Mouse (Mus musculus): ENCODE results near the gene Pnpla6.
A peak's percentile ranks its signal among the peaks of the same experiment; 100 is the strongest.

The Pnpla6 gene

GRCm38 (mm10) chr8:3515260-3515671, at the start of gene Pnpla6:
Gene Pnpla6, plus strand, starts transcription at chr8:3515384.
- ATAC-seq (ENCODE audit: insufficient number of reproducible peaks, low FRiP score, low TSS enrichment), result peak; percentile 65

GRCm38 (mm10) chr8:3467006-3467885, 47.9 kb upstream of the Pnpla6 start, which contains the start of gene Pex11g:
Gene Pex11g, minus strand, starts transcription at chr8:3467680.
- ATAC-seq (ENCODE audit: insufficient number of reproducible peaks, low FRiP score, low TSS enrichment), result peak; percentile 92

DNA sequence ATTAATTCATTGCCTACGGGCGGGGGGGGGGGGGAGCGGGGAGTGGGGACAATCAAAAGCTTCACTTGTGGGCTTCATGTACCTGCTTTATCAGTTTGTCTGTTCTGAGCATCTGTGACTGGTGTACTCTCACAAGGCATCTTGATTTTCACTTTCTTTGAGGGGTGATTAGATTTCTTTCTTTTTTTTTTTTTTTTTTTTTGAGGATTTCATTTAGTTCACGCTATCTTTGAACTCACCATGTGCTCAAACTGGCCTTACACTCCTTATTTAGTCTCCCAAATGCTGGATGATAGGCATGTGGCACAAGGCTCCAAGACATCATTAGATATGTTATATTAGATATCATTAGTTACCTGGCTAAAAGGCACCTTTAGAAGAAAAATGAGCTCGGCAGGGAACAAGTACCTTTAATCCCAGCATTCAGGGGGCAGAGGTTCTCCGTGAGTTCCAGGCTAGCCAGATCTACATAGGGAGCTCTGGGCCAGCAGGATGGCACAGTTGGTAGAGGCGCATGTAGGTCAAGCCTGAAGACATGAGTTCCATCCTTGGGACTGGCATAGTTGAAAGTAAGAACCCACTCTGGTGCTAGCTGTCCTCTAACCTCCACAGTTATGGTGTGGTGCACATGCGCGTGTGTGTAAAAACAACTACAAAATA, 47.2 kb upstream of the Pnpla6 start:
- ATAC-seq (ENCODE audit: insufficient number of reproducible peaks, low FRiP score, low TSS enrichment), result no peak

DNA sequence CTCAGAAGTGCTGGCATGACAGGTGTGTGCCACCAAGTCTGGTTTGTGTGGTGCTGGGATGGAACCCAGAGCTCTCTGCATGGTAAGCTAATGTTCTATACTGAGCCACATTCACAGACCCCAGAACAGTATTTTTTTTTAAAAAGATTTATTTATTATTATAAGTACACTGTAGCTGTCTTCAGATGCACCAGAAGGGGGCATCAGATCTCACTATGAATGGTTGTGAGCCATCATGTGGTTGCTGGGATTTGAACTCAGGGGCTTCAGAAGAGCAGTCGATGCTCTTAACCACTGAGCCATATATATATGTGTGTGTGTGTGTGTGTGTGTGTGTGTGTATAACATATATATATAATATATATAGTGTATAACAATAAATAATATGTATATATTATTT, 46.3 kb upstream of the Pnpla6 start:
- no peak for ATAC-seq (ENCODE audit: insufficient number of reproducible peaks, low FRiP score, low TSS enrichment)

- no peak for ATAC-seq (ENCODE audit: insufficient number of reproducible peaks, low FRiP score, low TSS enrichment)
Measured at GRCm38 (mm10) chr8:3470562-3470961, 44.6 kb upstream of the Pnpla6 start, which contains the start of gene Tex45. Gene Tex45, plus strand, starts transcription at chr8:3470862.

DNA sequence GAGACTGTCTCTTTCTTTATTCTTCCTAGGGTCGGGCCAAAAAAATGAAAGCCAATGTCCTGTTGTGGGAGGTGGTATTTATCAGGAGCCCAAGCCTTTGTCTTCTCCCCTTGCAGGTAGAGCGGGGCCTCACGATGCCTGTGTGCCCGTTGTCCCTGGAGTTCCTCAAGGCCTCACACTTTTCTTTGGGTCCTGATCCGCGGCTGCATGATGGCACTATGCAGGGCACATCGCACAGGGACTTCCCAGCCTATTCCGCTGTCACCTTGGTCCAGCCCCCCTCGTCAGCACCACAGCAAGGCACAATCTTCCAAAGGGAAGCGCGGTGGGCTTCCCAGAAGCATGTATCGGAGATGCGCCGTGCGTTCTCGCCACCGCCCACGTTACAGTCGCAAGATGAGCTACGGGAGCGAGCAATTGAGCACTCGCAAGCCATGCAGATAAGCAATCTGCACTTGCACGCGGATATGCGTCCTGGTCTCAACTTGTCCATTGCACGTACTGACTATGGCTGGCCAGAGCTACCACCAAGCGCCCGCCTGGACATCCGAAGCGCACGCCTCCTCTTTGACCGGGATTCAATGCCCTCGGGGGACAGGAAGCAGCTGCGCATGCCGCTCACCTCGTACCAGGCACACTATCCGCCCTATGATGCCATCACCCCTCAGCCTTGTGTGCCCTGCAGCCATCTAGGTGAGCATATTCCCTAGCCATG, 39.3 kb upstream of the Pnpla6 start:
- no peak for ATAC-seq (ENCODE audit: insufficient number of reproducible peaks, low FRiP score, low TSS enrichment)

DNA sequence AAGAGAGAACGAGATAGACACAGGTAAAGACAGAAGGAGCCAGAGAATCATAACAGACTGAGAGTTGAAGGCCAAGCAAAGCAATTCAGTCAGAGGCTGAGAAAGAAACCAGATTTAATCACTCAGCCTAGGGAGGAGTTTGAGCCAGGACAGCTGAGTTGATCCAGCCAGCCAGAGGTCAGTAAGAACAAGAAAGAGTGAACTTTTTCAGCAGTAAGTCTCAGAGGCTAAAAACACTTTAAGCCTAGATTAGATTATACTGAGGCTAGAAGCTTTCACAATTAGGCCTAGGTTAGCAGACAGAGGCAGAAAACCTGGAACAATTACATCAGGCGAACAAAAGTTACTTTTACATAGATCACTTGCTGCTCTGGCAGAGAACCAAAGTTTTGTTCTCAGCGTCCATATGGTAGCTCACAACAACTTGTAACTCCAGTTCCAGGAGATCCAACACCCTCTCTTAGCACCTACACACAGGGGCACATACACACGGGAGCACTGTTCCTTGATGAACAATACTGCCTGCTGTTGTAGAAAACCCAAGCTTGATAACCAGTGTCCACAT, 34.9 kb upstream of the Pnpla6 start:
- no peak for ATAC-seq (ENCODE audit: insufficient number of reproducible peaks, low FRiP score, low TSS enrichment)

- no peak for ATAC-seq (ENCODE audit: insufficient number of reproducible peaks, low FRiP score, low TSS enrichment)
Measured at GRCm38 (mm10) chr8:3481605-3482004, 33.6 kb upstream of the Pnpla6 start.

DNA sequence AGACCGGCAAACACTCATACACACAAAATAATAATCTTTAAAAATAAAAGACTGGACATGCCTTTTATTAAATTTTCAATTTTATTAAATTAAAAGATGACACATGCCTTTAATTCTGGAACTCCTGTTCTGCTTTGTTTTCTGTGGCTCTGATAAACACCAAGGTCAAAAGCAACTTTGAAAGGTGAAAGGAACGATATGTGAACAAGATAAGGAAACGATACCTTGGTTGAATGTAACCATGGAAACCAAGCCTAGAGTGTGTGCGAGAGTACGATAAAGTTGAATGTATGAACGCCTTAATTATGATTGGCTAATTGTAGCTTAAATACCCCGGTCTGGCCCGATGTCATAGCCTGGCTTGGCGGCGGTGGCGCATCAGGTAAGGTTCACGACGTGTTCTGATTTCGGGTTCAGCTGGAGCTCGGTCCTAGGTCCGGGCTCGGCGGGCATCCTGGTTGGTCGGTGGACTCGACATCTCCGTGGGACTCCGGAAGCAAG, 32.9 kb upstream of the Pnpla6 start:
- no peak for ATAC-seq (ENCODE audit: insufficient number of reproducible peaks, low FRiP score, low TSS enrichment)

DNA sequence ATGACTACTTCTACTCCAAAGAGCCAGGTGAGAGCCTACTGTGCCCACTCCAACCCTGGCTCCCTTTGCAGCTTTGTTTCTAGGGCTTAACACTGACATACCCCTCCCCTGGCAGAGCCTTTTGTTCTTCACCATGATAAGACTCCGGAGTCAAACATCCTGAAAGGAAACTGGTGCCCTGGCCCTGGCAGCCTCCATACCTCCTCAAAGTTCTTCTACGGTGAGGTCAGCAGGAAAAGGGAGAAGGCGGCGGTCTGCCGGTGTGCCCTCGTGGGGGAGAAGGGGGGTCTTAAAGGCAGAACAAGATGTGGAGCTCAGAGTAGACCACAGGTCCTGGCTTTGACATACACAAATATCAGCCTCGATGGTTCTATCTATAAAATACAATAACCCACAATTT, 31.6 kb upstream of the Pnpla6 start:
- ATAC-seq (ENCODE audit: insufficient number of reproducible peaks, low FRiP score, low TSS enrichment), result no peak

GRCm38 (mm10) chr8:3485192-3485591, 30.0 kb upstream of the Pnpla6 start:
- no peak for ATAC-seq (ENCODE audit: insufficient number of reproducible peaks, low FRiP score, low TSS enrichment)

DNA sequence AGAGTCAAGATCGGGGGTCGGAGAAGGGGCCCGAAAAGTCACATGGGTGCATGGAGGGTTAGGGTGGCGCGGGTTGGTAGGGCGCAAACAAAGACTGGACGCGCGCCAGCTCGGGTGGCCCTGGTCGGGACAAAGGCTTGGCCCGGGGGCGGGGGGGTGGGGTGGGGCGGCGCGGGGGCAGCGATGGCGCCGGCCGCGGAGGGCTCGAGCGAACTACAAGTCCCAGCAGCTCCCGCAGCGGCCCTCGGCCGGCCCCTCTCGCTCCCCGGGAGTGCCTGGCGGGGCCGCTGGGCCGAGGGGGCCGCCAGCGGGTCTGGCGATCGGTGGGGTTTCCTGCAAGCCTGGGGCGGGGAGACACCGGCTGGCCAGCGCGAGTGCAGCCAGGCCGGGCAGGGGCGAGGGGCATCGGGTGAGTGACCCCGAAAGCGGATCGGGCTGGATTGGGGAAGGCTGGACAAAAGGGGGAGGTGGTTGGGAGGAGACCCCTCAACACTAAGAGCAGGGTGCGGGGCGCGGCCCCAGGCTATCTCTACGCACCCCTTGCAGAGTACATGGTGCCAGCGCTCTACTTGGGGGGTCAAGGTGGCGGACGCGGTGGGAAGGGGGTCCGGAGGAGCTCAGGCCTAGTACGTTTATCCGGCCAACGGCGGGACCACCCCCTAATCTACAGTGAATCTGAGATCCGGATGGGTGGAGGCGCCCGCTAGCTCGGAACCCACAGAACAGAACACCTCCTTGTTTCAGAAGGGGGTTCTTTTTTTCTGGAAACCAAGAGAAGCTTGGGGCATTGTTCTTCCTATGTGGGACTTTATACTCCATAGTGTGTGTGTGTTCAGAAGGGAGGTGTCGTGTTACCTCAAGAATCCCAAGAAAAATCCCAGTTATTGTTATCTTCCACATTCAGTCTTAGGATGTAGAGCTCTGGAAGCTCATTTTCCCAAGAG, 22.0 kb upstream of the Pnpla6 start, which contains the start of gene Zfp358:
Gene Zfp358, plus strand, starts transcription at position 238 of the 944 bp plus-strand sequence.
- ATAC-seq (ENCODE audit: insufficient number of reproducible peaks, low FRiP score, low TSS enrichment), result peak; percentile 91

- ATAC-seq (ENCODE audit: insufficient number of reproducible peaks, low FRiP score, low TSS enrichment), result no peak
Measured at GRCm38 (mm10) chr8:3493845-3494208, 21.4 kb upstream of the Pnpla6 start.

- ATAC-seq (ENCODE audit: insufficient number of reproducible peaks, low FRiP score, low TSS enrichment), result no peak
Measured at GRCm38 (mm10) chr8:3495578-3496427, 19.4 kb upstream of the Pnpla6 start.

- ATAC-seq (ENCODE audit: insufficient number of reproducible peaks, low FRiP score, low TSS enrichment), result no peak
Measured at GRCm38 (mm10) chr8:3496428-3496748, 18.8 kb upstream of the Pnpla6 start.

DNA sequence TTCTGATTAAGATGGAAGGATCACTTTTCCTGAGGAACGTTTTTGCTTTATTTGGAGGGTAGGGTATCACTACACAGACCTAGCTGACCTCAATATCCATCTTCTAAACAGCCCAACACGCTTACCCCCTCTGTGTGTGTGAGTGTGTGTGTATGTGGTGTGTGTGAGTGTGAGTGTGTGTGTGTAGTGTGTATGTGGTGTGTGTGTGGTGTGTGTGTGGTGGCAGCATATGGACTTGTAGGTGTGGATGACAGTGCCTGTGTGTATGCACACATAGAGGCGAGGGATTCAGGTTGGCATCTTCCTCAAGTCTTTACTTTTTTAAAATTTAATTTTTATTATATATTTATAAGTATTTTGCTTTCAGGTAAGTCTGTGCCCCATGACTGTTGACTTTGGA, 16.6 kb upstream of the Pnpla6 start:
- ATAC-seq (ENCODE audit: insufficient number of reproducible peaks, low FRiP score, low TSS enrichment), result no peak

GRCm38 (mm10) chr8:3499751-3500150, 15.4 kb upstream of the Pnpla6 start:
- no peak; the same call in 1 of the 2 replicates for ATAC-seq (ENCODE audit: insufficient number of reproducible peaks, low FRiP score, low TSS enrichment)

GRCm38 (mm10) chr8:3500235-3501090, 14.7 kb upstream of the Pnpla6 start, which contains the start of gene Mcoln1:
Gene Mcoln1, plus strand, starts transcription at chr8:3500457.
- peak; percentile 84 for ATAC-seq (ENCODE audit: insufficient number of reproducible peaks, low FRiP score, low TSS enrichment)
